Mouse (Mus musculus) kidney, postnatal 0 days (tissue): ENCODE measurements around the gene Aven. TPM values are rescaled to one million over a fixed set of nuclear protein-coding genes. Genes with fewer than 3 reads are reported as not detected.

Experiments used
- ATAC-seq: fragments of 200-750 bp; cut with Nextera tagmentation; replicated peaks from 2 replicates; pipeline ENCODE4 v1.8.0; 2017; ENCODE audit warnings: low read depth, moderate number of reproducible peaks, moderate TSS enrichment, moderate library complexity; ENCODE audit not compliant: low FRiP score
- DNase-seq: peaks from one replicate; pipeline ENCODE4 v3.0.0-alpha.2; 2016; ENCODE audit warnings: low spot score
- H3K27ac ChIP-seq: fragments of 300-500 bp; sonication (generic); 2 replicates; pipeline ENCODE4 v1.5.1; 2014; ENCODE audit warnings: mild to moderate bottlenecking
- H3K27me3 ChIP-seq: fragments of 300-500 bp; sonication (generic); 2 replicates; pipeline ENCODE4 v1.6.1; 2014; ENCODE audit warnings: low read length, mixed read lengths; ENCODE audit not compliant: insufficient read depth
- H3K36me3 ChIP-seq: fragments of 300-500 bp; sonication (generic); 2 replicates; pipeline ENCODE4 v1.6.1; 2014; ENCODE audit warnings: low read length, mixed read lengths; ENCODE audit not compliant: insufficient read depth
- H3K4me1 ChIP-seq: fragments of 300-500 bp; sonication (generic); replicated peaks from 2 replicates; pipeline ENCODE4 v1.6.1; 2014; ENCODE audit warnings: antibody characterized with exemption, low read length, mixed read lengths; ENCODE audit not compliant: insufficient read depth
- H3K4me2 ChIP-seq: fragments of 300-500 bp; sonication (generic); 2 replicates; pipeline ENCODE4 v1.6.1; 2014; ENCODE audit warnings: mild to moderate bottlenecking, low read length, moderate library complexity, mixed read lengths
- H3K4me3 ChIP-seq: fragments of 300-500 bp; sonication (generic); replicated peaks from 2 replicates; pipeline ENCODE4 v1.5.1; 2014; ENCODE audit warnings: low read depth, low read length
- H3K9ac ChIP-seq: fragments of 300-500 bp; sonication (generic); 2 replicates; pipeline ENCODE4 v1.6.1; 2014; ENCODE audit warnings: low read depth, low read length
- H3K9me3 ChIP-seq: fragments of 300-500 bp; sonication (generic); replicated peaks from 2 replicates; pipeline ENCODE4 v1.6.1; 2016; ENCODE audit warnings: low read length, inconsistent platforms, mixed read lengths
- CTCF ChIP-seq: IDR thresholded peaks from 2 replicates; pipeline ENCODE4 v1.5.1; 2016; ENCODE audit warnings: antibody characterized with exemption, low read depth, mild to moderate bottlenecking, moderate library complexity
- WGBS: fragments of 180-500 bp; shearing (Covaris S2); extraction: QIAGEN DNeasy Blood & Tissue Kit; methylation state at CpG from one replicate; pipeline ENCODE4 v1.1.7; 2014; 5-methylcytosine and 5-hydroxymethylcytosine counted together
- polyA plus RNA-seq: library from polyadenylated mRNA; unstranded; fragments of >200 nt; fragmentation: Nextera tagmentation; extraction: Ambion mirVana; gene quantifications from 2 replicates; pipeline ENCODE4 v1.2.1, GENCODE M21; 2015

Gene Aven
- polyA plus RNA-seq, 1 experiment from 2014 or later = 6.2 TPM

- Histone ChIP-seq H3K4me1 (no peaks in the 10 kb centered on the region), H3K4me3 (no peak overlapping the region), H3K36me3 (no peaks in the 10 kb centered on the region), H3K27me3 (no peaks in the 10 kb centered on the region), H3K9ac (no peak overlapping the region), H3K9me3 (no peaks in the 10 kb centered on the region), H3K27ac (no peak overlapping the region), H3K4me2 (no peak overlapping the region)
- no peak for DNase-seq
- WGBS = 89% methylated on average over 7 of the region's 7 CpGs
- no peak for TF ChIP-seq CTCF
- no peak for ATAC-seq
Measured at GRCm38 (mm10) chr2:112614375-112614774, 121.6 kb downstream of the Aven start.

DNA sequence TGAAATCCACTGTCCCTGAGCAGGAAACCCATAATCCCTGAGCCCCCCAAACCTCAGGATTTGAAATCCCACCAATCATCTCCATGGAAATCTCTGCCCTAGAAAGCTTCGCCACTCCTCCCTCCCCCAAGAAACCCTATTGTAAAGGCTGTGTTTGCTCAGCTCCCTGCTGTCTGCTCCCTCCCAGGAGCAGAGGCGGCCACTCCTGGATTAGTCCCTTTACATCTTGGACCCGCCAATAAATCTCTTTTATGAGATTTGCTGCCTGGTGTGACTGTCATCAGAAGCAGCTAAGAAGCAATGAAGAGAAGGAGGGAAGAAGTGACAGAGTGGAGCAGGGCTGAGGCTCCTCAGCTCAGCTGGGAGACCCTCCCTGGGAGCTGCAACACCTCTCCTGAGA lies 124.4 kb downstream of the Aven start:
- no peak overlapping the region for H3K9ac ChIP-seq
- H3K27me3 ChIP-seq = no peaks in the 10 kb centered on the region
- 22% methylated on average over 3 of the region's 3 CpGs for WGBS
- DNase-seq (peak; percentile 36), ATAC-seq (peak; percentile 40; the same call in 1 of the 2 replicates)
- H3K9me3 ChIP-seq = no peaks in the 10 kb centered on the region
- H3K36me3 ChIP-seq = no peaks in the 10 kb centered on the region
- no peak overlapping the region for H3K27ac ChIP-seq
- TF ChIP-seq CTCF = no peak
- no peak overlapping the region for H3K4me3 ChIP-seq
- H3K4me2 ChIP-seq = no peak overlapping the region
- H3K4me1 ChIP-seq = no peaks in the 10 kb centered on the region

DNA sequence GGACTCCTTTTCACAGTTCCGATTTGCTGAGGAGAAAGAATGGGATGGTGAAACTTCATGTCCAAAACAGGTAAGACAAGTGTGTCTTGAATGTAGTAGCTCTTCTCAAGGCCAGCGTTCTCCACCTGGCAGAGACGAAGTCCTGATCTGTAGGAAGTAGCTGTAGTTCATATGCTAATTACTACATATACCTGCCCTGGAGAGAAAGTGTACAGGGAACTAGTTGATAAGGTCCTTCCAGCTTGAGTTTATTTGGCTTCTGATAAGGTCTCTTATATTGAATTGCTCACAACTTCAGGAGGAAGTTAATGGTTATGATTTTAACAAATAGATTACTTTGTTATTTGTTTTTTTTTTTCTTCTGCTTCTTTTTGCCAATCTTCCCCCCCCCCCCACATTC lies 132.4 kb downstream of the Aven start:
- Histone ChIP-seq H3K27ac (no peak overlapping the region), H3K9ac (no peak overlapping the region), H3K4me2 (no peak overlapping the region), H3K4me3 (no peak overlapping the region), H3K27me3 (no peaks in the 10 kb centered on the region), H3K36me3 (no peaks in the 10 kb centered on the region), H3K4me1 (no peaks in the 10 kb centered on the region), H3K9me3 (no peaks in the 10 kb centered on the region)
- TF ChIP-seq CTCF = no peak
- DNase-seq (no peak), ATAC-seq (no peak)
- WGBS = 89% methylated on average over 3 of the region's 3 CpGs

DNA sequence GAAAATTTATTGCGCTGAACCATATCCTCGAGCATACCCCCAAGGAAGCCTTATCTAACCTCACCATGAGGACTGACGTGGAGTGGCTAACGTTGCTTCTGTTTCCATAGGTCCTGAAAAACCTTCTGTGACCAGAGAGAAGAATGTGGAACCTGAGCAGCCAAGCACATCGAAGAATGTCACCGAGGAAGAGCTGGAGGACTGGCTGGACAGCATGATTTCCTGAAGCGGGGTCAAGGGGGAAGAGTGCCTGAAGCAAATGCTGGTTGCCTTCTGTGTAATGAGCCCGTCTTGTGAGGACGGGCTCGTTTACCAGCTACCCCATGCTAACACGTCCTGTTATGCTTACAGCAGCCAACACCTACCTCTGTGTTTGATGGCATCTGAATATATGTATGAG lies 137.9 kb downstream of the Aven start:
- Histone ChIP-seq H3K27ac (no peak overlapping the region), H3K9me3 (no peaks in the 10 kb centered on the region), H3K4me1 (no peaks in the 10 kb centered on the region), H3K4me2 (no peak overlapping the region), H3K4me3 (no peak overlapping the region), H3K36me3 (no peaks in the 10 kb centered on the region), H3K9ac (no peak overlapping the region), H3K27me3 (no peaks in the 10 kb centered on the region)
- 40% methylated on average over 11 of the region's 11 CpGs for WGBS
- ATAC-seq (no peak), DNase-seq (peak; percentile 46)
- TF ChIP-seq CTCF = no peak

GRCm38 (mm10) chr2:112632536-112632935 lies 139.8 kb downstream of the Aven start:
- Histone ChIP-seq H3K4me1 (no peaks in the 10 kb centered on the region), H3K27ac (no peak overlapping the region), H3K4me3 (no peak overlapping the region), H3K9me3 (no peaks in the 10 kb centered on the region), H3K9ac (no peak overlapping the region), H3K36me3 (no peaks in the 10 kb centered on the region), H3K4me2 (no peak overlapping the region), H3K27me3 (no peaks in the 10 kb centered on the region)
- DNase-seq = no peak
- no peak for ATAC-seq
- WGBS = 83% methylated on average over 9 of the region's 9 CpGs
- no peak for TF ChIP-seq CTCF

- no peak for TF ChIP-seq CTCF
- H3K4me3 ChIP-seq = no peak overlapping the region
- no peaks in the 10 kb centered on the region for H3K9me3 ChIP-seq
- DNase-seq (no peak), ATAC-seq (no peak)
- WGBS = 94% methylated on average over 5 of the region's 5 CpGs
- H3K9ac ChIP-seq = no peak overlapping the region
- H3K27ac ChIP-seq = no peak overlapping the region
- no peaks in the 10 kb centered on the region for H3K4me1 ChIP-seq
- no peaks in the 10 kb centered on the region for H3K36me3 ChIP-seq
- no peaks in the 10 kb centered on the region for H3K27me3 ChIP-seq
- H3K4me2 ChIP-seq = no peak overlapping the region
Measured at GRCm38 (mm10) chr2:112637206-112637605, 144.4 kb downstream of the Aven start.

DNA sequence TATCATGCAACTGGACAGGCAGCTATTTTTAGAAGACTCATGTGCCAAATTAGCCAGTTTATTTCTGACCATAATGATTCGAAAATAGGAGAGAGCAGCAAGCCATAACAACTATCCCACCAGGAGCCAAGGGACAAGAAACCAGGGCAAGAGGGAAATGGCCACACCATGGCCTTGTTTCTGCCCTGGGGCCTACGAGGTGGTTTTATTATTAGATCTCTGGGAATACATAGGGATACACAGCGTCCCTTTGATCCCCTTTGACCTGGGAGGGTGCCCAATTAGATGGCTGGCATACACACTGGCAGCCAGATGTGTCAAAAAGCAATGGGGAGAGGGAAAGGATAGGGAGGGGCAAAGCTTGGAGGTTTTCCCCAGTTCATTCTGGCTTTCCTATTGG lies 161.1 kb downstream of the Aven start:
- Histone ChIP-seq H3K4me1 (no peaks in the 10 kb centered on the region), H3K36me3 (no peaks in the 10 kb centered on the region), H3K9ac (no peak overlapping the region), H3K4me2 (no peak overlapping the region), H3K27me3 (no peaks in the 10 kb centered on the region), H3K27ac (no peak overlapping the region), H3K9me3 (no peaks in the 10 kb centered on the region), H3K4me3 (no peak overlapping the region)
- no peak for TF ChIP-seq CTCF
- DNase-seq = no peak
- ATAC-seq = no peak
- 73% methylated on average over 3 of the region's 3 CpGs for WGBS
